Mouse (Mus musculus) lung, embryonic 14.5 days (tissue): ENCODE results near the gene Cobl. TPM values are rescaled to one million over a fixed set of nuclear protein-coding genes. Genes with fewer than 3 reads are reported as not detected.
A peak's percentile ranks its signal among the peaks of the same experiment; 100 is the strongest.

Experiments used
- ATAC-seq: fragments of 200-750 bp; cut with Nextera tagmentation; 2 replicates; pipeline ENCODE4 v1.8.0; 2017; ENCODE audit warnings: mild to moderate bottlenecking, moderate TSS enrichment, moderate library complexity; ENCODE audit not compliant: insufficient read depth
- DNase-seq: peaks from one replicate; pipeline ENCODE4 v3.0.0-alpha.2; 2015
- H3K27ac ChIP-seq: fragments of 300-500 bp; sonication (generic); 2 replicates; pipeline ENCODE4 v1.5.1; 2014; ENCODE audit warnings: low read depth, mild to moderate bottlenecking, moderate library complexity
- H3K27me3 ChIP-seq: fragments of 300-500 bp; sonication (generic); 2 replicates; pipeline ENCODE4 v1.6.1; 2014; ENCODE audit warnings: low read length, control low read depth; ENCODE audit not compliant: insufficient read depth
- H3K36me3 ChIP-seq: fragments of 300-500 bp; sonication (generic); 2 replicates; pipeline ENCODE4 v1.6.1; 2014; ENCODE audit warnings: control low read depth; ENCODE audit not compliant: insufficient read depth
- H3K4me1 ChIP-seq: fragments of 300-500 bp; sonication (generic); 2 replicates; pipeline ENCODE4 v1.6.1; 2014; ENCODE audit warnings: antibody characterized with exemption, control low read depth; ENCODE audit not compliant: insufficient read depth
- H3K4me2 ChIP-seq: fragments of 300-500 bp; sonication (generic); 2 replicates; pipeline ENCODE4 v1.6.1; 2014; ENCODE audit warnings: mild to moderate bottlenecking
- H3K4me3 ChIP-seq: fragments of 300-500 bp; sonication (generic); 2 replicates; pipeline ENCODE4 v1.5.1; 2014; ENCODE audit warnings: low read depth, low read length
- H3K9ac ChIP-seq: fragments of 300-500 bp; sonication (generic); 2 replicates; pipeline ENCODE4 v1.6.1; 2014
- H3K9me3 ChIP-seq: fragments of 300-500 bp; sonication (generic); 2 replicates; pipeline ENCODE4 v1.6.1; 2016; ENCODE audit warnings: low read depth, low read length, control low read depth
- CTCF ChIP-seq: IDR thresholded peaks from 2 replicates; pipeline ENCODE4 v1.5.1; 2016; ENCODE audit warnings: antibody characterized with exemption, low read depth
- WGBS: fragments of 180-500 bp; shearing (Covaris S2); extraction: QIAGEN DNeasy Blood & Tissue Kit; methylation state at CpG from one replicate; pipeline ENCODE4 v1.1.7; 2014; 5-methylcytosine and 5-hydroxymethylcytosine counted together
- polyA plus RNA-seq: library from polyadenylated mRNA; unstranded; fragments of >200 nt; fragmentation: Nextera tagmentation; extraction: Ambion mirVana; gene quantifications from 2 replicates; pipeline ENCODE4 v1.2.1, GENCODE M21; 2014

Gene Cobl
- polyA plus RNA-seq, 1 experiment from 2014 or later, result 10.8 TPM

- no peak for ATAC-seq
- TF ChIP-seq CTCF, result no peak
- WGBS, result 51% methylated on average over 2 of the region's 2 CpGs
These were observed 20.5 kb downstream of the Cobl start for GRCm38 (mm10) chr11:12444215-12444614.

GRCm38 (mm10) chr11:12443614-12444013 is 21.1 kb downstream of the Cobl start:
- DNase-seq (no peak), ATAC-seq (no peak)
- Histone ChIP-seq H3K4me1 (no peaks in the 10 kb centered on the region), H3K27me3 (no peaks in the 10 kb centered on the region), H3K27ac (no peak overlapping the region), H3K4me3 (no peak overlapping the region), H3K9me3 (no peaks in the 10 kb centered on the region), H3K4me2 (no peak overlapping the region), H3K9ac (no peak overlapping the region), H3K36me3 (no peaks in the 10 kb centered on the region)
- no peak for TF ChIP-seq CTCF
- WGBS, result 73% methylated on average over 4 of the region's 4 CpGs

More at GRCm38 (mm10) chr11:12444215-12444614, 20.5 kb downstream of the Cobl start:
- H3K36me3 ChIP-seq, result no peaks in the 10 kb centered on the region
- no peak overlapping the region for H3K9ac ChIP-seq
- no peak overlapping the region for H3K4me3 ChIP-seq
- DNase-seq, result no peak
- no peaks in the 10 kb centered on the region for H3K27me3 ChIP-seq
- no peaks in the 10 kb centered on the region for H3K9me3 ChIP-seq
- H3K27ac ChIP-seq, result no peak overlapping the region
- no peaks in the 10 kb centered on the region for H3K4me1 ChIP-seq
- no peak overlapping the region for H3K4me2 ChIP-seq

- Histone ChIP-seq H3K4me1 (no peaks in the 10 kb centered on the region), H3K4me3 (no peak overlapping the region), H3K27ac (no peak overlapping the region), H3K9ac (no peak overlapping the region), H3K9me3 (no peaks in the 10 kb centered on the region), H3K36me3 (no peaks in the 10 kb centered on the region), H3K4me2 (no peak overlapping the region), H3K27me3 (no peaks in the 10 kb centered on the region)
- WGBS, result 69% methylated on average over 5 of the region's 5 CpGs
- ATAC-seq, result no peak
- TF ChIP-seq CTCF, result no peak
- DNase-seq, result no peak
These were observed 21.6 kb downstream of the Cobl start for GRCm38 (mm10) chr11:12443185-12443584.

GRCm38 (mm10) chr11:12442283-12442682 is 22.5 kb downstream of the Cobl start:
- H3K9ac ChIP-seq, result no peak overlapping the region
- H3K4me1 ChIP-seq, result no peaks in the 10 kb centered on the region
- no peak for DNase-seq
- TF ChIP-seq CTCF, result no peak
- 69% methylated on average over 4 of the region's 4 CpGs for WGBS
- ATAC-seq, result no peak
- no peaks in the 10 kb centered on the region for H3K36me3 ChIP-seq
- no peaks in the 10 kb centered on the region for H3K9me3 ChIP-seq
- no peak overlapping the region for H3K4me2 ChIP-seq
- H3K27ac ChIP-seq, result no peak overlapping the region
- no peak overlapping the region for H3K4me3 ChIP-seq
- H3K27me3 ChIP-seq, result no peaks in the 10 kb centered on the region

DNA sequence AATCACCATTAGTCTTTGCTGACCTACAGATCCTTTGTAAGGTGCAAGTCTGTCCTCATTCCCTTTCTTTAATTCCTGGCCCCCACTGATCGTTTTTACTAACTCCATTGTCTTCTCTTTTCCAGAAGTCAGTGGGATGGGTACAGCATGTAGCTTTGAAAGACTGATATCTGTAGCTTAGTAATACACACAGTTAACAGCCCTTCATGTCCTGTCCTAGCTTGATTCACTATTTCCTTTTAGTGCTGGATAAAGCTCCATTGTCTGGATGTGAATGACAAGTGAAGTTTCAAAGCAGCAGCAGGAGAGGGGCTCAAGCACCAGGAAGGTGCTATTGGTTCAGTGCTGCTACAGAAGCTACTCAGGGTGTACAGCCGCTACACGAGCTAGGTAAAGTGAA is 28.9 kb downstream of the Cobl start:
- Histone ChIP-seq H3K27ac (no peak overlapping the region), H3K4me2 (no peak overlapping the region), H3K9ac (no peak overlapping the region), H3K36me3 (no peaks in the 10 kb centered on the region), H3K9me3 (no peaks in the 10 kb centered on the region), H3K27me3 (no peaks in the 10 kb centered on the region), H3K4me3 (no peak overlapping the region), H3K4me1 (peaks cover 13% of the 10 kb centered on the region; the same call in 1 of the 2 replicates)
- WGBS, result 73% methylated on average over 3 of the region's 3 CpGs
- DNase-seq (no peak), ATAC-seq (no peak)
- TF ChIP-seq CTCF, result no peak

GRCm38 (mm10) chr11:12435018-12435417 is 29.7 kb downstream of the Cobl start:
- Histone ChIP-seq H3K9me3 (no peaks in the 10 kb centered on the region), H3K4me3 (no peak overlapping the region), H3K27ac (peak overlapping the region; percentile 37; the same call in 1 of the 2 replicates), H3K4me1 (peaks cover 20% of the 10 kb centered on the region), H3K27me3 (no peaks in the 10 kb centered on the region), H3K36me3 (no peaks in the 10 kb centered on the region), H3K9ac (no peak overlapping the region), H3K4me2 (0 out of 2 replicates have a peak overlapping the region, but pooled peaks have one; percentile 10)
- DNase-seq (peak; percentile 10), ATAC-seq (no peak)
- no peak for TF ChIP-seq CTCF
- 25% methylated on average over 4 of the region's 4 CpGs for whole genome bisulfite sequencing

DNA sequence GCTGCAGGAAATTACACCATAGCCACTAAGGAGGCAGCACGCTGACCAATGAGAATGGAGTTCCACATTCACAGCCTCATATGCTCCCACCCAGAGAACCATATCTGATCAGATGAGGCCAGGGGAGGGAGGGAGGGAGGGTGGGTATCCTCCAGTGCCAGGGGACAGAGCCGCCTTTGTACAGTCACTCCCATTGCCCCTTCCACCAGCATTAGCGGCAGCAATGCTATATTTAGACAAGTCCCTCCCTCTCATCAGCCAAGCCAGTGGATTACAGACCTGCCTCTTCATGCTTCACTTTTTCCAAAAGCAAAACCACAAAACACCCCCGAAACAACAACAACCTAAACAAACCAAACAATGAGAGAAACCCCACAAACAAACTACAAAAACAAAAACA is 30.2 kb downstream of the Cobl start:
- 43% methylated on average over 4 of the region's 4 CpGs for WGBS
- no peak overlapping the region for H3K4me3 ChIP-seq
- no peaks in the 10 kb centered on the region for H3K27me3 ChIP-seq
- no peaks in the 10 kb centered on the region for H3K9me3 ChIP-seq
- ATAC-seq, result peak; percentile 42; the same call in 1 of the 2 replicates
- peak overlapping the region; percentile 37; the same call in 1 of the 2 replicates for H3K27ac ChIP-seq
- no peak overlapping the region for H3K9ac ChIP-seq
- no peaks in the 10 kb centered on the region for H3K36me3 ChIP-seq
- peak; percentile 46 for DNase-seq
- H3K4me2 ChIP-seq, result 0 out of 2 replicates have a peak overlapping the region, but pooled peaks have one; percentile 10
- peaks cover 25% of the 10 kb centered on the region for H3K4me1 ChIP-seq
- TF ChIP-seq CTCF, result no peak

- no peak for TF ChIP-seq CTCF
- H3K9me3 ChIP-seq, result no peaks in the 10 kb centered on the region
- DNase-seq (no peak), ATAC-seq (no peak)
- no peak overlapping the region for H3K9ac ChIP-seq
- 66% methylated on average over 2 of the region's 2 CpGs for WGBS
- no peak overlapping the region for H3K27ac ChIP-seq
- no peak overlapping the region for H3K4me3 ChIP-seq
- no peaks in the 10 kb centered on the region for H3K27me3 ChIP-seq
- H3K36me3 ChIP-seq, result no peaks in the 10 kb centered on the region
- H3K4me1 ChIP-seq, result peaks cover 28% of the 10 kb centered on the region
- no peak overlapping the region for H3K4me2 ChIP-seq
These were observed 32.8 kb downstream of the Cobl start for GRCm38 (mm10) chr11:12431911-12432310.
